Mouse (Mus musculus): ENCODE results near the gene BC005537.

BC005537 gene

GRCm38 (mm10) chr13:24844983-24845955 is 43.8 kb downstream of the BC005537 start, which contains the start of gene D130043K22Rik:
Gene D130043K22Rik, plus strand, starts transcription at chr13:24845135.
- peak; percentile 58 for DNase-seq (ENCODE audit: low spot score)

GRCm38 (mm10) chr13:24849318-24849717 is 47.9 kb downstream of the BC005537 start:
- DNase-seq (ENCODE audit: low spot score): no peak

DNA sequence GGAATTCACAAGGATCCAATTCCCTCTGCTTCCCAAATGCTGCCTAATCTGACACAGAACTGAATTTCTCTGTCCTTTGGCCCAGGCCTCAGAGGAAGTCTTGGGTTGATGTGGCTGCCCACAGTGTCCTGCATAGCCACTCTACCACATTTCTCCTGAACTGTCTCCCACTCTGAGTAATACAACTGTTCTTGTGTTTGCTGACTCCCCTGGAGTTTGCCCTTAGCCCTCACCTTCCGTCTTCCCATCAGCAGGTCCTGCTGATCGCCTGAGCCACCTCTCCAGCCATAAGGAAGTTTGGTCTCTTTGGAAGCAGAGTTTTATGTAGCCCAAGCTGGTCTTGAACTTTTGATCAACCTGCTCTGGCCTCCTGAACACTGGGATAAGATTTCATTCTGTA is 50.5 kb downstream of the BC005537 start:
- no peak for DNase-seq (ENCODE audit: low spot score)

GRCm38 (mm10) chr13:24852570-24852969 is 51.1 kb downstream of the BC005537 start:
- DNase-seq (ENCODE audit: low spot score): no peak

DNA sequence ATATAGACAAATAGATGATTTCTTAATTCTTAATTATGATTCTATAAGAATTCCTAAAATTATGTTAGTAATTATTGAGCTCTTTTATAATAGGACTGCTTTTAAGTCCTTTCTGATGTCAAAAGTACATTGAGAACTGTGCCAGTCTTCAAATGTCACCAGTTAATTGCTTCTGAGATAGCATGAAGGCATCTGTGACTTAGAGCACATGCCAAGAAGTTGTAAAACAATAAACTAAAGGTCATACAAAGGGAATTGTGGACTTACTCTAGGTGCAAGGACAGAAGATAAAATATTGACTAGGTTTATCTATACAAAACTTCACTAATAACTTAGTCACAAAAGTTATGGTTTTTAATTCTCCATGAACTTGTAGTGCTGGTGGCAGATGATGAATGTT is 57.7 kb downstream of the BC005537 start:
- DNase-seq (ENCODE audit: low spot score): no peak

GRCm38 (mm10) chr13:24861084-24861483 is 59.6 kb downstream of the BC005537 start:
- no peak for DNase-seq (ENCODE audit: low spot score)

GRCm38 (mm10) chr13:24862021-24862420 is 60.6 kb downstream of the BC005537 start:
- no peak for DNase-seq (ENCODE audit: low spot score)

- DNase-seq (ENCODE audit: low spot score): peak; percentile 16
Measured at GRCm38 (mm10) chr13:24862520-24862919, 61.1 kb downstream of the BC005537 start.

Data from left cerebral cortex, adult 11 months (tissue).